Mouse (Mus musculus) thymus, postnatal 14 days (tissue): Measurements from ENCODE around the gene Cfap161.

ENCODE experiments used
- DNase-seq: peaks from one replicate; pipeline ENCODE4 v3.0.0; 2021

Cfap161 gene

GRCm38 (mm10) chr7:83794705-83795104 is at the start of gene Cfap161:
Cfap161 (minus strand) TSS chr7:83794880.
- no peak for DNase-seq

- DNase-seq: no peak
Observed at GRCm38 (mm10) chr7:83842486-83843259, 48.0 kb upstream of the Cfap161 start.

GRCm38 (mm10) chr7:83840076-83840475 is 45.4 kb upstream of the Cfap161 start:
- DNase-seq: no peak

- DNase-seq: no peak
Observed at GRCm38 (mm10) chr7:83838525-83839224, 44.0 kb upstream of the Cfap161 start.

GRCm38 (mm10) chr7:83829355-83829754 is 34.7 kb upstream of the Cfap161 start:
- no peak for DNase-seq

- DNase-seq: no peak
Observed at GRCm38 (mm10) chr7:83827402-83828076, 32.9 kb upstream of the Cfap161 start.

GRCm38 (mm10) chr7:83826808-83827207 is 32.1 kb upstream of the Cfap161 start:
- no peak for DNase-seq

- DNase-seq: no peak
Observed at GRCm38 (mm10) chr7:83821951-83822350, 27.3 kb upstream of the Cfap161 start.

GRCm38 (mm10) chr7:83816886-83817285 is 22.2 kb upstream of the Cfap161 start:
- no peak for DNase-seq

- no peak for DNase-seq
Observed at GRCm38 (mm10) chr7:83815646-83816045, 21.0 kb upstream of the Cfap161 start.

- no peak for DNase-seq
Observed at GRCm38 (mm10) chr7:83813993-83814392, 19.3 kb upstream of the Cfap161 start.

GRCm38 (mm10) chr7:83813465-83813864 is 18.8 kb upstream of the Cfap161 start:
- no peak for DNase-seq

DNA sequence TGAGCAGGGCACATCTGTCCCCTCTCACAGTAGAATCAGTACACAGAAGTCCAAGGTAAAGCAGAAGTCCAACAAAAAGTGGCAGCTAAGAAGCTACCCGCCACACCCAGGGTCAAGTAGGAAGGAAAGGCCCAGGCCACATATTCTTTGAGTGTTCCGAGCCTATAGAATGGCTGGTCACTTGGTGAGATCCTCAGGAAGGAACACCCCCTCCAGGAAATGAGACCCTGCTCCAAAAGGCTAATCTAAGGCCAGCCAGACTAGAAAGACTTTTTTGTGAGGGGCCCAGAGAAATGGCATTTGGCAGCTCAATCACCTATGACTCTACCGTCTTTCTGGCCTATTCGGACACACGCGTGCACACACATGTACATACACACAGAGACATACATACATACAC is 18.3 kb upstream of the Cfap161 start:
- DNase-seq: no peak

DNA sequence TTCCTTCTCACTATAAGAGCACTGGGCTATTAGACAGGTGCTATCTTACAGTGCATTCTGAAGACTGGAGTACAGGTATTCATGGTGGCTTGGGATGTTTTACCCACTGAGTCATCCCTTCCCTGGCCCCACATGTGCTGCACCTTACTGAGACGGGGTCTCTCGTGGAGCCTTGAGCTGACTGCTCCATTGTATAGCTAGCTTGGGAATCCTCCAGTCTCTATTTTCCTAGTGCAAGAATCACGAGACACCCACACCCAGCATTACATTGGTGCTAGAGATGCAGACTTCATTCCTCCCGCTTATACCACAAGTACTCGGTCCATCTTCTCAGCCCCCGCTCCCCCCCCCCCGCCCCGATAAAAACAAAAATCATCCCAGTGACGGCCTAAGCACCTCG is 17.9 kb upstream of the Cfap161 start:
- no peak for DNase-seq

- no peak for DNase-seq
Observed at GRCm38 (mm10) chr7:83811916-83812315, 17.2 kb upstream of the Cfap161 start.

DNA sequence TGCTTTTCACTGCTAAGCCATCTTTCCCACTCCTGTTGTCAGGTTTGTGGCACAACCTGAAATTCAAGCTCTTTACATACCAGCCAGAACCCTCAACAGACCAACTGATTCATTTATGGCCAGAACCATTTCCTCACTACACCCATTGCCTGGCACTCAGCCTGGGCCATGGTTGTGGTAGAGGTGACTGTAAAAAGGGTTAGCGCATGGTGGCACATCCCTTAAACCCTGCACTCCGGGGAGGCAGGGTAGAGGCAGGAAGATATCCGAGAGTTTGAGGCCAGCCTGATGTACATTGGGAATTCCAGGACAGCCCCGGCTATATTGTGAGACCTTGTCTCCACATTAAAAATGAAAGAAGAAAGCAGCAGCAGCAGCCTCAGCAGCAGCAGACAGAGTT is 16.8 kb upstream of the Cfap161 start:
- no peak for DNase-seq

- no peak for DNase-seq
Observed at GRCm38 (mm10) chr7:83810141-83811100, 15.7 kb upstream of the Cfap161 start.

- DNase-seq: no peak
Observed at GRCm38 (mm10) chr7:83809715-83810114, 15.0 kb upstream of the Cfap161 start.

DNA sequence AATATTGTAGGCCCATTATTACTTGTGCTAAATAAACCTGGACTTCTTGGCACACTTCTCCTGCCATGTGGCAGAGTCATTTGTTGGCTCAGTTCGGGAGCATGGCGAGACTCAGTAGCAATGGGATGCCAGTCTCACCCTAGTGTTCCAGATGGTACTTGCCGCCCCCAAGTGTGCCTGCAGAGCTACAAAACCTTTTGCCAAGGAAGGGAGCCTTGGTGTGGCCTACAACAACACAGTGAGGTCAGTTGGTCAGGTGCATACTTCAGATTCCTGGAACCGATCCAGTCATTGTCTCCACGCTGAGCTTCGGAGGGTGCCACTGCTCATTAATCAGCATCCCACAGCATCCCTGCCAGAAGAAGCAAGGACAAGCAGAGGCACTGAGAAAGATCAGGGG is 14.4 kb upstream of the Cfap161 start:
- no peak for DNase-seq

- no peak for DNase-seq
Observed at GRCm38 (mm10) chr7:83806934-83807333, 12.3 kb upstream of the Cfap161 start.

- no peak for DNase-seq
Observed at GRCm38 (mm10) chr7:83803777-83804176, 9.1 kb upstream of the Cfap161 start.

GRCm38 (mm10) chr7:83802509-83802908 is 7.8 kb upstream of the Cfap161 start:
- DNase-seq: no peak

GRCm38 (mm10) chr7:83802007-83802406 is 7.3 kb upstream of the Cfap161 start:
- no peak for DNase-seq
